Mouse (Mus musculus): Measurements from ENCODE around the gene Arl4d. TPM values are rescaled to one million over a fixed set of nuclear protein-coding genes. Genes with fewer than 3 reads are reported as not detected.

Arl4d gene
- polyA plus RNA-seq, 1 experiment from 2014 or later: 9.7 TPM

DNA sequence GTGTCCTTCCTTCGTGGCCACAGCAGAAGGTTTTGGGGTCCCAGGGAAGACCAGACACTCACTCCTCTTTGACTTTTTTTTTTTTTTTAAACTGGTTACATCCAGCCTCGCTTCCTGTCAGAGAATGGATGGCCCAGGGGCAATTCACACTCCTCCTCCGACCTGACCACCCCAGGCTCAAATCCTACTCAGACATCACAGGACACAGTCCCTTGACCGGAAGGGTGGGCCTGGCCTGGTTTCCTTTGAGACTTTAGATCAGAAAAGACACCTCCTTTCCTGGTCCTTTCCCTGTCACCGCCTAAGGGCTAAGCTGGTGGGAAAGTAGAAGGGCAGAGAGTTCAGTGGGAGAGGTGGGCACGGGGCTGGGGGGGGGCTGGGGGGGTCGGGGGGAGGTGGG lies 14.6 kb downstream of the Arl4d start:
- ATAC-seq (no peak), DNase-seq (ENCODE audit: low read depth, low spot score) (no peak)
- no peaks in the 10 kb centered on the region for H3K27me3 ChIP-seq
- ChIA-PET CTCF (no interaction called here), POLR2A (interaction anchor here (0.7 kb wide), 2 partner anchors 8 to 374 kb away, joined by 3 to 4 read pairs; no protein-coding TSS in a partner anchor)
- in situ Hi-C loops (cut with MboI; ENCODE audit: low pct_unique_long_range_greater_than_20kb): no loop called here
- TF ChIP-seq CTCF (IDR thresholded peaks at IDR 0.05): no peak

DNA sequence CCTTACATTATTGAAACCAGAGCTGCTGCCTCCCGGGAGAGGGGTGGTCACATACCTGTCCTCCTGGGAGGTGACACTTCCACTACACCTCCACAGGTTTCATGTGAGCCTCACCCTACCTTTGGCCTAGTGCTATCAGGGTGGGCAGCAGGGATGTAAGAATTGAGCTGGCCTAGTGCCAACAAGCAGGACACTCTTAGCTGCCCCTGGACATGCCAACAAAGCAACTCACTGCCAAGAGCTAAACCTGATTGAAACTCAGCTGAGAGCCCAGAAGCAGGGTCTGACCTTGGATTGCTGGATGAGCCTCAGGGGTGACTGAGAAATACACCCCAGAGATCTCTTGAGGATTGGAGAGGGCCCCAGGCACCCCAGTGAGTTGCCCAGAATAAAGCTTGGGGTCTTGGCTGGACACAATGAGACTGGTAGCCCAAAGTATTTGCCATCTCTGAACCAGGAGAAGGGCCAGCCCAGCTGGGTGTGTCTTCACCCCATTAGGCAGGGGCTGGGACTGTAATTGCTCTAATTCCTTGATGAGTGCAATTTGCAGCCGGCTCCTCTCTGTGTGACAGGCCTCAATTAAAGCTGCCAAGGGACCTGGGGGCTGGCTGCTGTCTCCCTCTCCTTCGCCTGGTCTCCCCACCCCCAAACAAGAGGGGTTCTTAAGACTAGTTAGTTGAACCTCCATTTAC lies 15.4 kb downstream of the Arl4d start:
- ChIA-PET CTCF (no interaction called here), POLR2A (no interaction called here)
- TF ChIP-seq CTCF (IDR thresholded peaks at IDR 0.05): no peak
- no peaks in the 10 kb centered on the region for H3K27me3 ChIP-seq
- in situ Hi-C loops (cut with MboI; ENCODE audit: low pct_unique_long_range_greater_than_20kb): no loop called here
- ATAC-seq (no peak), DNase-seq (ENCODE audit: low read depth, low spot score) (no peak)

DNA sequence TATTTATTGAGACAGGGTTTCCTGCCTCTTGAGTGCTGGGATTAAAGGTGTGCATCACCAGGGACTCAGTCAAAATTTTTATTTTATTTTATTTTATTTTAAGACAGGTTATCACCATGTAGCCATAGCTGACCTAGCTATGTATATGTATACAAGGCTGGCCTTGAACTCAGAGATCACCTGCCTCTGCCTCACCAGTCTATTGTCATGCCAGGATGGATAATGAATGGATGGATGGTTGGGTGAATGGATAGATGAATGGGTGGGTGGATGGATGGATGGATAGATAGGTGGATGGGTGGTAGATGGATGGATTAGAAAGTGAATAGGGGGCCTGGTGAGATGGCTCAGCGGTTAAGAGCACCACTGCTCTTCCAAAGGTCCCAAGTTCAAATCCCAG lies 16.6 kb downstream of the Arl4d start:
- no peaks in the 10 kb centered on the region for H3K27me3 ChIP-seq
- in situ Hi-C loops (cut with MboI; ENCODE audit: low pct_unique_long_range_greater_than_20kb): no loop called here
- TF ChIP-seq CTCF (IDR thresholded peaks at IDR 0.05): no peak
- ChIA-PET CTCF (no interaction called here), POLR2A (no interaction called here)
- DNase-seq (ENCODE audit: low read depth, low spot score) (no peak), ATAC-seq (no peak)

DNA sequence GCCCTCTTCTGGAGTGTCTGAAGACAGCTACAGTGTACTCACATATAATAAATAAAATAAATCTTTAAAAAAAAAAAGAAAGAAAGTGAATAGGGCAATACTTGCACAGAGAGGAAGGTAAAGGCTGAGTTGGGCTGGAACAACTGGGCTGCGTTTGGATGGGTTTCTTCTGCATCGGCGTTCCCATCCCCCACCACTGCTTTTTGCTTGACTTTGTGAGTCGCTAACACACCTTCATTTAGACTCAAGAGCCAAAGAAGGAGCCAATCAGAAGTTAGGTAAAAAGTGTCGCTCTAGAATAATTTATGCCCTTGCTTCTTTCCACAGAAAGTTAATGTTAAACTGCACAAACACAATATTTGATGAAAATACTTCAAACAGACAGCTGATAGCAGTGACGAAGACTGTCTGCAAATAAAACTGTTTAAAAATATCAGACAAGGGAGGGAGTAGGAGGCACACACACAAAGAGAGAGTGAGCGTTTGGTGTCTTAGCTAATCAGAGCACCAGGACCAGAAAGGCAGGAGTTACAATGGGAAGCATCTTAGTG lies 17.1 kb downstream of the Arl4d start:
- CTCF ChIA-PET: no interaction called here
- in situ Hi-C loops (cut with MboI; ENCODE audit: low pct_unique_long_range_greater_than_20kb): no loop called here

DNA sequence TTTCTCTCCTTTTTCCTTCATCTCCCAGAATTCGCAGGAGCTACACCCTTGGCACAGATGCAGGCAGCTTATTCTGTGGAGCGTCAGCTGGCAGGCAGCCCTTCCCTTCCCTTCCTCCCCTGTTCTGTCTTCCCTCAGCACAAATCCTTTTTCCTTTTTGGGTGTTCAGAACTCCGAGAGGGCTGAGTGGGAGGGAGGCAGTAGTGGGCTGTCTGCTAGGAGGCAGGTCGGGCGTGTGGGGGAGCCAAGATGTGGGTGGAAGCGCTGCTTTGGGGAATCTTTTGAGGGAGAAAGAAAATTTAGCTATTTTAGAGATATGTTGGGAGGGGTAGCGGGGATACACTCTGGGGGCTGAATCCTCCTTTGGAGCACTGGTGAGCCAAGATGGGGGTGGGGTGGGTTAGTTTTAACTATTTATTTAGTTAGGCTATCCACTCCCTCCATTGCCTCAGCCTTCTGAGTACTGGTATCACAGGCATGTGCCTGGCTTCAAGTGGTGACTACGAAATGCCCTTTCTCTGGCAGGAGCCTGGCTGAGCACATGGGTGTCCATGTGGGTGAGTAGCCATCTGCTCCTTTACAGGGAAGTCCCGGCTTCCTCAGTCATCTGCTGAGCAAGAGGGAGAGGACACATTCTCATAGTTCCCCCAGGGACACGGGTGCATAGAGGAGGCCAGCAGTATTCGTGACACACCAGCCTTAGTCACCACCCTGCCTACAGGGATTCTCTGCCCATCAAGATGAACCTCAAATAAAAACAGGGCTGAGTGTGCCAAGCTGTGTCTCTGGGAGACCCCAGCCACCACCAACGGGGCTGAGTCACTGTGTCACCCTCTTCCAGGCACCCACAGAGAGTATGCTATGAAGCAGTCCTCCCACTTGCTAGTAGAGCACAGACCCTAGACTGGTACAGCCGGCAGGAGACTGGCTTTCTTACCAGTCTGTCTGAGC lies 22.3 kb downstream of the Arl4d start:
- no peak for TF ChIP-seq CTCF (IDR thresholded peaks at IDR 0.05)
- ChIA-PET CTCF (interaction anchor here (0.6 to 1.3 kb wide), 3 partner anchors 11 to 45 kb away, joined by 3 to 4 read pairs (median 3); partner anchors contain the start of genes Arl4d and Dhx8), POLR2A (interaction anchor here (0.6 kb wide), 1 partner anchor 61 kb away, joined by 3 read pairs; the partner anchor contains the start of gene Rdm1)
- DNase-seq (ENCODE audit: low read depth, low spot score) (peak; percentile 64), ATAC-seq (peak; percentile 67)
- in situ Hi-C loops (cut with MboI; ENCODE audit: low pct_unique_long_range_greater_than_20kb): no loop called here
- no peaks in the 10 kb centered on the region for H3K27me3 ChIP-seq

More for the DNA sequence above, 17.1 kb downstream of the Arl4d start:
- ATAC-seq: no peak
- no peak for TF ChIP-seq CTCF (IDR thresholded peaks at IDR 0.05)
- POLR2A ChIA-PET: no interaction called here
- no peak for DNase-seq (ENCODE audit: low read depth, low spot score)
- no peaks in the 10 kb centered on the region for H3K27me3 ChIP-seq

DNA sequence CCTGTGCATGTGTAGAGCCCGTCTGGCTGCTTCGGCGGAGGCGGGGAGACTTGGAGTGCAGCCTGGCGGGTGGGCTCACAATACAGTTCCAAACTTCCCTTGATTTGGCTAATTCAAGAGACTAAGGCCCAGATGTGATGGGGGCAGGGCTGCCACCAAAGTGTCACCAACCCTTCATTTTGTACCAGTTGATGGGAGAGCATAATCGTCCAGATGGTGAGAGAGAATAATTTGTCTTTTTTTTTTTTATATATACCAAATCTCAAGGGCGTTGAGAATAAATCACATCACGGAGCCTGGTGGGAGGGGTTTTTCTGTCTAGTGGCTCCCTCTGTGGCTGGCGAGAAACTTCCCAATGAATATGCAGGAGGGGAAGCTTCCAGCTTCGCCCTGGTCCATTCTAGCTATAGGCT lies 24.4 kb downstream of the Arl4d start:
- ATAC-seq: no peak
- POLR2A ChIA-PET: no interaction called here
- in situ Hi-C loops (cut with MboI; ENCODE audit: low pct_unique_long_range_greater_than_20kb): no loop called here
- no peak for DNase-seq (ENCODE audit: low read depth, low spot score)
- TF ChIP-seq CTCF (IDR thresholded peaks at IDR 0.05): no peak
- CTCF ChIA-PET: interaction anchor here (1.9 kb wide), 1 partner anchor 43 kb away, joined by 6 read pairs; the partner anchor contains the start of gene Dhx8
- H3K27me3 ChIP-seq: no peaks in the 10 kb centered on the region

DNA sequence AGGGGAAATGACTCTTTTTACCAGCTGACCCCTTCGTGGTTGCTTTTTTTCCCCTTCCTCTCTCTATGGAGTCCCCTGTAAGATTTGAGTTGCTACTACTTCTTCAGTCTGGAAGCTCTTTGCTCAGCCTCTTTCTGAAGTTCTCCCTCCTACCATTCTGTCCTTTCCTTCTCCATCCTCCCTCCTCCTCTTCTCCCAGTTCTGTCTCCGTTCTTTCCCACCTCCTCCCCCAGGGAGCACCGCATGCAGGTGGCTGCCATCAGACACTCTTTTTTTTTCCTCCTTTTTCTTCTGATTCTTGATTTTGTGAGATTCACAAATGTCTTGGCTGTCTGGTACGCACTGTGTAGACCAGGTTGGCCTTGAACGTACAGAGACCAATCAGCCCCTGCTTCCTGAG lies 25.0 kb downstream of the Arl4d start:
- no peak for ATAC-seq
- H3K27me3 ChIP-seq: no peaks in the 10 kb centered on the region
- CTCF ChIA-PET: interaction anchor here (1.4 to 1.9 kb wide), 2 partner anchors 12 to 42 kb away, joined by 3 to 6 read pairs; partner anchors contain the start of gene Dhx8
- DNase-seq (ENCODE audit: low read depth, low spot score): no peak
- no peak for TF ChIP-seq CTCF (IDR thresholded peaks at IDR 0.05)
- in situ Hi-C loops (cut with MboI; ENCODE audit: low pct_unique_long_range_greater_than_20kb): no loop called here
- POLR2A ChIA-PET: no interaction called here

DNA sequence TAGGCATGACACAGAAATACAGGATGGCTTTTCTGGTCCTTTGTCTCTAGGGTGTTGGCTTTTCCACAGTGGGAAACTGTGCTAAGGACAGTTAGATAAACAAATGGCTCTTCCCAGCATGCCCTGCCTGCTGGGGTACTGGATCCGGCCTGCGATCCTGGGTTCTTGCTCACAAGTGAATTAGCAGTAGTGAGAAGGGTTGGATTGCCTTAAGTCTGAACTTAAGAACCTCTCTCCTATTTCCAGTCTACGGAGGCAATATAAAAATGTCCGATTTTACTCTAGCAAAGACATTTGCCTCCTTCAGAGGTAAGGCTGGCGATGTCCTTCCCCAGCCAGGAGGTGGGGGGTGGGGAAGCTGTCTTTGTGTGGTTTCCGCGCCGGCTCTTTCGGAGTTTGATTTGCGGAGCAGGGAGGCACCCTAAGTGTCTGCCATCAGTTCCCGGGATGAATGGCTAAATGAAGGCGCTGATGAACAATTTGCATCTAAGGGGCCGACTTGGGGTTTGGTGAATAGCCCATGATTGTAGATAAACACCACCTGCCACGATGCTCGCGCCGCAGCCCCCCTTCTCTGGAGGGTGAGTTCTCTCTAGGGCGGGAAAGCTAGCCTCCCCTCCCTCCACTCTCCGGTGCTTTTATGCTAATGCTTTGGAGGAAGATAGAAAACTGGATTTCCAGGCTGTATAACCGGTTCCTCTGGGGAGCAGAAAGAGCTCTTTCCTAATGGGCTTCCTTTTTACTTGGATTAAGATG lies 30.7 kb downstream of the Arl4d start:
- TF ChIP-seq CTCF (IDR thresholded peaks at IDR 0.05): no peak
- CTCF ChIA-PET: interaction anchor here (1.6 kb wide), 1 partner anchor 37 kb away, joined by 5 read pairs; the partner anchor contains the start of gene Dhx8
- DNase-seq (ENCODE audit: low read depth, low spot score): no peak
- POLR2A ChIA-PET: no interaction called here
- ATAC-seq: no peak
- in situ Hi-C loops (cut with MboI; ENCODE audit: low pct_unique_long_range_greater_than_20kb): no loop called here
- no peaks in the 10 kb centered on the region for H3K27me3 ChIP-seq

DNA sequence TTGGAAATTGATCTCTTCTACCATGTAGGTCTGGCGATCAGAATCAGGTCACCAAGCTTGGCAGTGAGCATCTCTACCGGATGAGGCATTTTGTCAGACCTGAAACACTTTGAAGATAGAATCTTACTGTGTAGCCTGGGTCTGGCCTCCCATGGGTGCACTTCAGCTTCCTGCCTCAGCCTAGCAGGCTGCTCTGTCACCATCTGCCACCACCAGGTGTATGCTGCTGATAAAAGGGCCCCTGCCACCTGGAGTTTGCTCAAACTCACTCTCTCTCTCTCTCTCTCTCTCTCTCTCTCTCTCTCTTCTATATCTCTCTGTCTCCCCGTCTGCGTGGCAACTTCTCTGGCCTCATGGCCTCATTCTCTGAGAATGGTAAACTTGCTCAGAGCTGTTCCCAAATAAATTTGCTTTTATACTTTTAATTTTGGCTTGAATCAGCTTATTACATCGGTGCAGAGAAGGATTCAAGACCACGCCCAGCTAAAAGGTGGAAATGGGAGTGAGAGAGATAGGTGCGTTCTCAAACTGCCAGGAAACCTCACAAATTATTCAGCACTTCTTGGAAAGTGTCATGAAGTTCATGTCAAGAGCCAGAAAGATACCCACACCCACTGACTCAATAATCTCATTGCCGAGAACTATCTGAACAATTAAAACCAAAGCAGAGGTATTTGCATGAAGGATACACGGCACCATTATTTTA lies 32.0 kb downstream of the Arl4d start:
- no peaks in the 10 kb centered on the region for H3K27me3 ChIP-seq
- CTCF ChIA-PET: interaction anchor here (1.1 to 2.3 kb wide), 2 partner anchors 9 to 35 kb away, joined by 3 to 11 read pairs; partner anchors contain the start of gene Dhx8
- ATAC-seq (no peak), DNase-seq (ENCODE audit: low read depth, low spot score) (no peak)
- TF ChIP-seq CTCF (IDR thresholded peaks at IDR 0.05): no peak
- in situ Hi-C loops (cut with MboI; ENCODE audit: low pct_unique_long_range_greater_than_20kb): no loop called here
- POLR2A ChIA-PET: interaction anchor here (1.1 kb wide), 1 partner anchor 11 kb away, joined by 6 read pairs; no protein-coding TSS in a partner anchor
